Mouse (Mus musculus): Measurements from ENCODE around the gene Trio.
"Not testable (repeated sequence)": the region's sequence is repeated elsewhere in the genome, so short reads cannot be mapped to it uniquely, and the experiment has no call there.

Trio gene

GRCm38 (mm10) chr15:27754571-27755260 lies 270.9 kb downstream of the Trio start:
- DNase-seq, result no peak

- DNase-seq, result no peak
These were observed 271.7 kb downstream of the Trio start for GRCm38 (mm10) chr15:27753923-27754322.

- no peak for DNase-seq
These were observed 272.8 kb downstream of the Trio start for GRCm38 (mm10) chr15:27752677-27753342.

GRCm38 (mm10) chr15:27751612-27752405 lies 273.8 kb downstream of the Trio start:
- peak; percentile 36 for DNase-seq

GRCm38 (mm10) chr15:27748739-27749138 lies 276.9 kb downstream of the Trio start:
- DNase-seq, result no peak

GRCm38 (mm10) chr15:27747512-27747911 lies 278.1 kb downstream of the Trio start:
- no peak for DNase-seq

GRCm38 (mm10) chr15:27744995-27745394 lies 280.7 kb downstream of the Trio start:
- DNase-seq, result no peak

GRCm38 (mm10) chr15:27740080-27740479 lies 285.6 kb downstream of the Trio start:
- DNase-seq, result no peak

- DNase-seq, result no peak
These were observed 293.8 kb downstream of the Trio start for GRCm38 (mm10) chr15:27731818-27732217.

GRCm38 (mm10) chr15:27726228-27726627 lies 299.4 kb downstream of the Trio start:
- DNase-seq, result no peak

GRCm38 (mm10) chr15:27724796-27725680 lies 300.6 kb downstream of the Trio start:
- no peak for DNase-seq

- DNase-seq, result no peak
These were observed 301.4 kb downstream of the Trio start for GRCm38 (mm10) chr15:27724298-27724697.

GRCm38 (mm10) chr15:27723746-27724145 lies 301.9 kb downstream of the Trio start:
- no peak for DNase-seq

- DNase-seq, result not testable (repeated sequence)
These were observed 305.4 kb downstream of the Trio start for GRCm38 (mm10) chr15:27720297-27720696.

GRCm38 (mm10) chr15:27718668-27719067 lies 307.0 kb downstream of the Trio start:
- no peak for DNase-seq

- no peak for DNase-seq
These were observed 310.3 kb downstream of the Trio start for GRCm38 (mm10) chr15:27715331-27715730.

GRCm38 (mm10) chr15:27710698-27711097 lies 314.9 kb downstream of the Trio start:
- DNase-seq, result no peak

- no peak for DNase-seq
These were observed 316.6 kb downstream of the Trio start for GRCm38 (mm10) chr15:27708968-27709612.

GRCm38 (mm10) chr15:27708499-27708898 lies 317.1 kb downstream of the Trio start:
- DNase-seq, result no peak

GRCm38 (mm10) chr15:27702972-27703313 lies 322.7 kb downstream of the Trio start:
- DNase-seq, result no peak

GRCm38 (mm10) chr15:27702031-27702971 lies 323.3 kb downstream of the Trio start:
- DNase-seq, result no peak
